Mouse (Mus musculus) embryonic facial prominence, embryonic 11.5 days (tissue): ENCODE results near the gene Dusp16. TPM values are rescaled to one million over a fixed set of nuclear protein-coding genes. Genes with fewer than 3 reads are reported as not detected.

Experiments used
- ATAC-seq: fragments of 200-750 bp; cut with Nextera tagmentation; replicated peaks from 2 replicates; pipeline ENCODE4 v1.8.0; 2017; ENCODE audit warnings: low read depth; ENCODE audit not compliant: insufficient number of reproducible peaks, low FRiP score, low TSS enrichment
- DNase-seq: peaks from one replicate; pipeline ENCODE4 v3.0.0-alpha.2; 2015; ENCODE audit warnings: low spot score
- H3K27ac ChIP-seq: fragments of 300-500 bp; sonication (generic); replicated peaks from 2 replicates; pipeline ENCODE4 v1.5.1; 2014; ENCODE audit warnings: mild to moderate bottlenecking, low read depth, low read length, control low read depth
- H3K27me3 ChIP-seq: fragments of 300-500 bp; sonication (generic); 2 replicates; pipeline ENCODE4 v1.6.1; 2014; ENCODE audit warnings: mild to moderate bottlenecking, low read length, moderate library complexity, mixed read lengths; ENCODE audit not compliant: control insufficient read depth, insufficient read depth
- H3K36me3 ChIP-seq: fragments of 300-500 bp; sonication (generic); replicated peaks from 2 replicates; pipeline ENCODE4 v1.6.1; 2014; ENCODE audit warnings: low read depth, mild to moderate bottlenecking, low read length, moderate library complexity, mixed read lengths; ENCODE audit not compliant: control insufficient read depth, insufficient read depth
- H3K4me1 ChIP-seq: fragments of 300-500 bp; sonication (generic); 2 replicates; pipeline ENCODE4 v1.6.1; 2014; ENCODE audit warnings: low read length, mixed read lengths; ENCODE audit not compliant: control insufficient read depth, insufficient read depth
- H3K4me2 ChIP-seq: fragments of 300-500 bp; sonication (generic); 2 replicates; pipeline ENCODE4 v1.6.1; 2014; ENCODE audit warnings: low read depth, mild to moderate bottlenecking, control low read depth, low read length, moderate library complexity
- H3K4me3 ChIP-seq: fragments of 300-500 bp; sonication (generic); 2 replicates; pipeline ENCODE4 v1.5.1; 2014; ENCODE audit warnings: low read depth, low read length, control low read depth
- H3K9ac ChIP-seq: fragments of 300-500 bp; sonication (generic); replicated peaks from 2 replicates; pipeline ENCODE4 v1.6.1; 2014; ENCODE audit warnings: mild to moderate bottlenecking, control low read depth, low read length
- H3K9me3 ChIP-seq: fragments of 300-500 bp; sonication (generic); replicated peaks from 2 replicates; pipeline ENCODE4 v1.6.1; 2016; ENCODE audit warnings: mild to moderate bottlenecking, low read length, inconsistent platforms, mixed read lengths; ENCODE audit not compliant: control insufficient read depth
- WGBS: fragments of 180-500 bp; shearing (Covaris S2); extraction: QIAGEN DNeasy Blood & Tissue Kit; methylation state at CpG from one replicate; pipeline ENCODE4 v1.1.7; 2014; 5-methylcytosine and 5-hydroxymethylcytosine counted together
- polyA plus RNA-seq: library from polyadenylated mRNA; unstranded; fragments of >200 nt; fragmentation: Nextera tagmentation; extraction: Ambion mirVana; gene quantifications from 2 replicates; pipeline ENCODE4 v1.2.1, GENCODE M21; 2014

Gene Dusp16
- polyA plus RNA-seq, 1 experiment from 2014 or later, result 15.4 TPM

GRCm38 (mm10) chr6:134763436-134763835, 29.0 kb downstream of the Dusp16 start:
- no peaks in the 10 kb centered on the region for H3K4me1 ChIP-seq
- WGBS, result 68% methylated on average over 1 of the region's 1 CpGs

DNA sequence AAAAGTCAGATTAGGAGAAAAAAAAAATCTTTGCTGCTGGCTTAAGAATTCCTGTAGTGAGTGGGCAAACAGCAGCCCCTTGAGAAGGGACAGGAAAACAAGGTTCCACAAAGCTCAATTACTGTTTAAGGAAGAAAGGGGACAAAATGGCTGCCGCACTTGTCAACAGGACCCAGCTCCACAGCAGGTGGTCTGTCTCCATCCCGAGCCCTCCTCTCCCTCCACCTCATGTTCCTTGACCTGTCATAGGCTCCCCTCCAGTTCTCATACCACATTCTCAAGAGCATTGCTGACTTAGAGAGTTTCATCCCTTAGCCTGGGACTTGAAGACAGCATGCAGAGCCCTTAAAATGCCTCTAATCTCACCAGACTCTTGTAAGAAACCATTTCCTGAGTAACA, 30.6 kb downstream of the Dusp16 start:
- Histone ChIP-seq H3K9ac (no peak overlapping the region), H3K4me2 (no peak overlapping the region), H3K4me1 (no peaks in the 10 kb centered on the region), H3K27ac (no peak overlapping the region), H3K27me3 (no peaks in the 10 kb centered on the region), H3K4me3 (no peak overlapping the region), H3K36me3 (no peaks in the 10 kb centered on the region), H3K9me3 (no peaks in the 10 kb centered on the region)
- WGBS, result 52% methylated on average over 2 of the region's 2 CpGs
- ATAC-seq (no peak), DNase-seq (no peak)

More at GRCm38 (mm10) chr6:134763436-134763835, 29.0 kb downstream of the Dusp16 start:
- Histone ChIP-seq H3K36me3 (no peaks in the 10 kb centered on the region), H3K9ac (no peak overlapping the region), H3K4me2 (no peak overlapping the region), H3K9me3 (no peaks in the 10 kb centered on the region), H3K27ac (no peak overlapping the region), H3K4me3 (no peak overlapping the region), H3K27me3 (no peaks in the 10 kb centered on the region)
- no peak for ATAC-seq
- DNase-seq, result no peak

GRCm38 (mm10) chr6:134760926-134761544, 31.4 kb downstream of the Dusp16 start:
- no peak overlapping the region for H3K27ac ChIP-seq
- no peaks in the 10 kb centered on the region for H3K36me3 ChIP-seq
- no peak overlapping the region for H3K4me2 ChIP-seq
- no peak overlapping the region for H3K4me3 ChIP-seq
- H3K9ac ChIP-seq, result no peak overlapping the region
- ATAC-seq (no peak), DNase-seq (peak; percentile 24)
- H3K27me3 ChIP-seq, result no peaks in the 10 kb centered on the region
- 60% methylated on average over 5 of the region's 5 CpGs for WGBS
- no peaks in the 10 kb centered on the region for H3K4me1 ChIP-seq
- no peaks in the 10 kb centered on the region for H3K9me3 ChIP-seq

- WGBS, result 92% methylated on average over 4 of the region's 4 CpGs
- Histone ChIP-seq H3K36me3 (no peaks in the 10 kb centered on the region), H3K4me2 (no peak overlapping the region), H3K9me3 (no peaks in the 10 kb centered on the region), H3K27me3 (no peaks in the 10 kb centered on the region), H3K4me1 (no peaks in the 10 kb centered on the region), H3K4me3 (no peak overlapping the region), H3K9ac (no peak overlapping the region), H3K27ac (no peak overlapping the region)
- no peak for DNase-seq
- no peak for ATAC-seq
Observed at GRCm38 (mm10) chr6:134756058-134756457, 36.4 kb downstream of the Dusp16 start.

DNA sequence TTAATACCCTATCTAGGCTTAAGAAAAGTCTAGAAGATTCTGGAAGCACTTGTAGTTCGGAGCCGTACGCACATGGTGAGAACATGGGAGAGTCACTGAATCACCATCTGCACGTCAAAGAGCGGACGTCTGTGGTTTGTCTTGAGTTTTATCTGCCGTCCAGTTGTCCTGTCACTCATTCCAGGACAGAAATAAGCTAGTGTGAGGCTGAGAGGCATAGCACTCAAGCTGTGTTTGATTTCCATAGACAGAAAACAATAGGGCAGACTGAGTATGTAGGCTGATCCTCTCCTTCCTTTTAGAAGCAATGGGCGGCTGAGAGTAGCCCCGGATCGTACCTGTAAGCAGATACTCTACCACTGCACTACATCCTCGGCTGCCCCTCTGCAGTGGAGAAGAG, 38.6 kb downstream of the Dusp16 start:
- no peaks in the 10 kb centered on the region for H3K36me3 ChIP-seq
- no peak for DNase-seq

GRCm38 (mm10) chr6:134753412-134753811, 39.0 kb downstream of the Dusp16 start:
- H3K36me3 ChIP-seq, result no peaks in the 10 kb centered on the region
- WGBS, result 87% methylated on average over 4 of the region's 4 CpGs
- no peak overlapping the region for H3K27ac ChIP-seq
- H3K4me3 ChIP-seq, result no peak overlapping the region
- no peaks in the 10 kb centered on the region for H3K27me3 ChIP-seq
- H3K9ac ChIP-seq, result no peak overlapping the region
- no peak; the same call in 1 of the 2 replicates for ATAC-seq
- H3K9me3 ChIP-seq, result no peaks in the 10 kb centered on the region
- DNase-seq, result no peak
- no peak overlapping the region for H3K4me2 ChIP-seq
- H3K4me1 ChIP-seq, result no peaks in the 10 kb centered on the region

More for the DNA sequence above, 38.6 kb downstream of the Dusp16 start:
- no peak overlapping the region for H3K9ac ChIP-seq
- no peak overlapping the region for H3K27ac ChIP-seq
- no peaks in the 10 kb centered on the region for H3K4me1 ChIP-seq
- H3K27me3 ChIP-seq, result no peaks in the 10 kb centered on the region
- H3K9me3 ChIP-seq, result no peaks in the 10 kb centered on the region
- WGBS, result 86% methylated on average over 11 of the region's 11 CpGs
- no peak overlapping the region for H3K4me3 ChIP-seq
- no peak overlapping the region for H3K4me2 ChIP-seq
- ATAC-seq, result no peak

GRCm38 (mm10) chr6:134751883-134752647, 40.4 kb downstream of the Dusp16 start:
- no peak overlapping the region for H3K4me3 ChIP-seq
- 58% methylated on average over 5 of the region's 5 CpGs for WGBS
- no peaks in the 10 kb centered on the region for H3K27me3 ChIP-seq
- no peak overlapping the region for H3K27ac ChIP-seq
- H3K4me2 ChIP-seq, result no peak overlapping the region
- DNase-seq, result peak; percentile 84
- no peak for ATAC-seq
- no peaks in the 10 kb centered on the region for H3K9me3 ChIP-seq
- H3K4me1 ChIP-seq, result no peaks in the 10 kb centered on the region
- no peaks in the 10 kb centered on the region for H3K36me3 ChIP-seq
- no peak overlapping the region for H3K9ac ChIP-seq

- 89% methylated on average over 4 of the region's 4 CpGs for WGBS
- DNase-seq (no peak), ATAC-seq (no peak)
- Histone ChIP-seq H3K4me3 (no peak overlapping the region), H3K9ac (no peak overlapping the region), H3K27ac (no peak overlapping the region), H3K9me3 (no peaks in the 10 kb centered on the region), H3K4me1 (no peaks in the 10 kb centered on the region), H3K4me2 (no peak overlapping the region), H3K36me3 (no peaks in the 10 kb centered on the region), H3K27me3 (no peaks in the 10 kb centered on the region)
Observed at GRCm38 (mm10) chr6:134751087-134751486, 41.3 kb downstream of the Dusp16 start.
